Mouse (Mus musculus) thymus, adult 2 months (tissue): ENCODE results near the gene Gm6592.

ENCODE experiments used
- CTCF ChIP-seq: fragments of 200-500 bp; IDR thresholded peaks from 2 replicates; pipeline ENCODE4 v1.5.1; 2012; ENCODE audit warnings: mild to moderate bottlenecking, control low read depth, low read length, moderate library complexity, borderline replicate concordance; ENCODE audit not compliant: control insufficient read depth, poor library complexity, insufficient read depth; ENCODE audit errors: extremely low read depth
- POLR2A ChIP-seq: fragments of 200-500 bp; IDR thresholded peaks from 2 replicates; pipeline ENCODE4 v1.6.1; 2012; ENCODE audit warnings: mild to moderate bottlenecking, low read length, control low read depth, moderate library complexity; ENCODE audit not compliant: control insufficient read depth, poor library complexity, insufficient read depth; ENCODE audit errors: extremely low read depth

- TF ChIP-seq POLR2A: no peak
- no peak for TF ChIP-seq CTCF
Observed at GRCm38 (mm10) chrX:8892343-8893155, 48.8 kb downstream of the Gm6592 start, which contains the start of gene B630019K06Rik.
